Mouse (Mus musculus) R1 (cell line): Measurements from ENCODE around the gene Tmem52b.
"Not testable (repeated sequence)": the region's sequence is repeated elsewhere in the genome, so short reads cannot be mapped to it uniquely, and the experiment has no call there.

Experiments used
- DNase-seq: peaks from one replicate; pipeline ENCODE4 v3.0.0-alpha.2; 2018; ENCODE audit warnings: low read depth, low spot score

The Tmem52b gene

GRCm38 (mm10) chr6:129512367-129512766 is at the start of gene Tmem52b:
Gene Tmem52b, plus strand, starts transcription at chr6:129512555.
- DNase-seq: no peak

GRCm38 (mm10) chr6:129471386-129471785 is 41.0 kb upstream of the Tmem52b start:
- no peak for DNase-seq

GRCm38 (mm10) chr6:129472627-129473026 is 39.7 kb upstream of the Tmem52b start:
- no peak for DNase-seq

GRCm38 (mm10) chr6:129476404-129477126 is 35.8 kb upstream of the Tmem52b start:
- DNase-seq: peak; percentile 54

GRCm38 (mm10) chr6:129480089-129480958 is 32.0 kb upstream of the Tmem52b start:
- no peak for DNase-seq

GRCm38 (mm10) chr6:129494924-129495323 is 17.4 kb upstream of the Tmem52b start:
- no peak for DNase-seq

- no peak for DNase-seq
These were observed 14.8 kb upstream of the Tmem52b start for GRCm38 (mm10) chr6:129497345-129498218.

- not testable (repeated sequence) for DNase-seq
These were observed 12.8 kb upstream of the Tmem52b start for GRCm38 (mm10) chr6:129499516-129499915.

- DNase-seq: no peak
These were observed 8.9 kb upstream of the Tmem52b start for GRCm38 (mm10) chr6:129503471-129503870.

GRCm38 (mm10) chr6:129507024-129507423 is 5.3 kb upstream of the Tmem52b start, which contains the start of gene Olr1:
Gene Olr1, minus strand, starts transcription at chr6:129507165.
- no peak for DNase-seq

GRCm38 (mm10) chr6:129510120-129510911 is 2.0 kb upstream of the Tmem52b start:
- no peak for DNase-seq

GRCm38 (mm10) chr6:129512868-129513267 is 513 bp downstream of the Tmem52b start:
- no peak for DNase-seq

- no peak for DNase-seq
These were observed 1.1 kb downstream of the Tmem52b start for GRCm38 (mm10) chr6:129513409-129513808.

- DNase-seq: no peak
These were observed 2.0 kb downstream of the Tmem52b start for GRCm38 (mm10) chr6:129514376-129514775.

- DNase-seq: no peak
These were observed 2.7 kb downstream of the Tmem52b start for GRCm38 (mm10) chr6:129515068-129515467.

GRCm38 (mm10) chr6:129516388-129516787 is 4.0 kb downstream of the Tmem52b start:
- no peak for DNase-seq

GRCm38 (mm10) chr6:129517752-129518408 is 5.5 kb downstream of the Tmem52b start:
- DNase-seq: peak; percentile 33

- no peak for DNase-seq
These were observed 13.7 kb downstream of the Tmem52b start for GRCm38 (mm10) chr6:129526069-129526468.

- DNase-seq: no peak
These were observed 15.1 kb downstream of the Tmem52b start for GRCm38 (mm10) chr6:129527416-129527815.

GRCm38 (mm10) chr6:129529605-129530004 is 17.2 kb downstream of the Tmem52b start:
- no peak for DNase-seq
